Mouse (Mus musculus) hindbrain, embryonic 14.5 days (tissue): ENCODE results near the gene Myo16. TPM values are rescaled to one million over a fixed set of nuclear protein-coding genes. Genes with fewer than 3 reads are reported as not detected.

Experiments used
- ATAC-seq: fragments of 200-750 bp; cut with Nextera tagmentation; 2 replicates; pipeline ENCODE4 v1.8.0; 2017; ENCODE audit warnings: moderate number of reproducible peaks, mild to moderate bottlenecking, moderate TSS enrichment, moderate library complexity; ENCODE audit not compliant: low FRiP score
- DNase-seq: peaks from one replicate; pipeline ENCODE4 v3.0.0-alpha.2; 2015; ENCODE audit warnings: low spot score
- H3K27ac ChIP-seq: fragments of 300-500 bp; sonication (generic); 2 replicates; pipeline ENCODE4 v1.5.1; 2014; ENCODE audit warnings: mild to moderate bottlenecking, moderate library complexity
- H3K27me3 ChIP-seq: fragments of 300-500 bp; sonication (generic); 2 replicates; pipeline ENCODE4 v1.6.1; 2014; ENCODE audit warnings: mild to moderate bottlenecking, low read length, mixed read lengths; ENCODE audit not compliant: control insufficient read depth, insufficient read depth
- H3K36me3 ChIP-seq: fragments of 300-500 bp; sonication (generic); replicated peaks from 2 replicates; pipeline ENCODE4 v1.6.1; 2014; ENCODE audit not compliant: control insufficient read depth, insufficient read depth
- H3K4me1 ChIP-seq: fragments of 300-500 bp; sonication (generic); replicated peaks from 2 replicates; pipeline ENCODE4 v1.6.1; 2014; ENCODE audit warnings: antibody characterized with exemption, low read length, mixed read lengths; ENCODE audit not compliant: control insufficient read depth, insufficient read depth
- H3K4me2 ChIP-seq: fragments of 300-500 bp; sonication (generic); replicated peaks from 2 replicates; pipeline ENCODE4 v1.6.1; 2014; ENCODE audit warnings: mild to moderate bottlenecking, moderate library complexity
- H3K4me3 ChIP-seq: fragments of 300-500 bp; sonication (generic); replicated peaks from 2 replicates; pipeline ENCODE4 v1.5.1; 2014; ENCODE audit warnings: mild to moderate bottlenecking, low read length
- H3K9ac ChIP-seq: fragments of 300-500 bp; sonication (generic); 2 replicates; pipeline ENCODE4 v1.6.1; 2014
- H3K9me3 ChIP-seq: fragments of 300-500 bp; sonication (generic); 2 replicates; pipeline ENCODE4 v1.6.1; 2016; ENCODE audit warnings: low read length; ENCODE audit not compliant: control insufficient read depth
- WGBS: fragments of 180-500 bp; shearing (Covaris S2); extraction: QIAGEN DNeasy Blood & Tissue Kit; methylation state at CpG from one replicate; pipeline ENCODE4 v1.1.7; 2014; 5-methylcytosine and 5-hydroxymethylcytosine counted together
- polyA plus RNA-seq: library from polyadenylated mRNA; unstranded; fragments of >200 nt; fragmentation: Nextera tagmentation; extraction: Ambion mirVana; gene quantifications from 2 replicates; pipeline ENCODE4 v1.2.1, GENCODE M21; 2014

The Myo16 gene
- polyA plus RNA-seq, 1 experiment from 2014 or later, result 6.7 TPM

GRCm38 (mm10) chr8:10243344-10243743, 89.6 kb downstream of the Myo16 start:
- H3K4me2 ChIP-seq, result no peak overlapping the region
- no peaks in the 10 kb centered on the region for H3K36me3 ChIP-seq
- no peak overlapping the region for H3K4me3 ChIP-seq
- H3K27me3 ChIP-seq, result no peaks in the 10 kb centered on the region
- no peak for DNase-seq
- no peaks in the 10 kb centered on the region for H3K4me1 ChIP-seq
- no peak overlapping the region for H3K9ac ChIP-seq
- ATAC-seq, result no peak
- no peak overlapping the region for H3K27ac ChIP-seq
- H3K9me3 ChIP-seq, result no peaks in the 10 kb centered on the region
- WGBS, result 80% methylated on average over 3 of the region's 3 CpGs

GRCm38 (mm10) chr8:10249156-10249555, 95.4 kb downstream of the Myo16 start:
- H3K27ac ChIP-seq, result no peak overlapping the region

GRCm38 (mm10) chr8:10255741-10256140, 102.0 kb downstream of the Myo16 start:
- ATAC-seq (no peak), DNase-seq (no peak)
- Histone ChIP-seq H3K9me3 (no peaks in the 10 kb centered on the region), H3K4me1 (no peaks in the 10 kb centered on the region), H3K4me3 (no peak overlapping the region), H3K4me2 (no peak overlapping the region), H3K27me3 (no peaks in the 10 kb centered on the region), H3K36me3 (no peaks in the 10 kb centered on the region), H3K27ac (no peak overlapping the region), H3K9ac (no peak overlapping the region)
- WGBS, result 77% methylated on average over 2 of the region's 2 CpGs

More at GRCm38 (mm10) chr8:10249156-10249555, 95.4 kb downstream of the Myo16 start:
- peak overlapping the region; percentile 46 for H3K4me2 ChIP-seq
- DNase-seq, result peak; percentile 38
- 0 out of 2 replicates have a peak, but pooled peaks cover 8% of the 10 kb centered on the region for H3K4me1 ChIP-seq
- peak overlapping the region; percentile 44 for H3K9ac ChIP-seq
- H3K9me3 ChIP-seq, result no peaks in the 10 kb centered on the region
- H3K27me3 ChIP-seq, result no peaks in the 10 kb centered on the region
- 2% methylated on average over 15 of the region's 15 CpGs for WGBS
- ATAC-seq, result peak; percentile 89
- H3K4me3 ChIP-seq, result peak overlapping the region; percentile 18
- no peaks in the 10 kb centered on the region for H3K36me3 ChIP-seq

- 93% methylated on average over 3 of the region's 3 CpGs for WGBS
- H3K27me3 ChIP-seq, result no peaks in the 10 kb centered on the region
- no peak for ATAC-seq
- H3K9me3 ChIP-seq, result no peaks in the 10 kb centered on the region
- H3K4me2 ChIP-seq, result no peak overlapping the region
- DNase-seq, result no peak
- no peak overlapping the region for H3K27ac ChIP-seq
- H3K9ac ChIP-seq, result no peak overlapping the region
- no peaks in the 10 kb centered on the region for H3K4me1 ChIP-seq
- no peak overlapping the region for H3K4me3 ChIP-seq
- no peaks in the 10 kb centered on the region for H3K36me3 ChIP-seq
Observed at GRCm38 (mm10) chr8:10256563-10256962, 102.9 kb downstream of the Myo16 start.

- H3K27me3 ChIP-seq, result no peaks in the 10 kb centered on the region
- no peak overlapping the region for H3K27ac ChIP-seq
- no peak overlapping the region for H3K4me3 ChIP-seq
- H3K9me3 ChIP-seq, result no peaks in the 10 kb centered on the region
- H3K9ac ChIP-seq, result no peak overlapping the region
- no peak overlapping the region for H3K4me2 ChIP-seq
- ATAC-seq (no peak), DNase-seq (no peak)
- WGBS, result 88% methylated on average over 4 of the region's 4 CpGs
- H3K4me1 ChIP-seq, result no peaks in the 10 kb centered on the region
- no peaks in the 10 kb centered on the region for H3K36me3 ChIP-seq
Observed at GRCm38 (mm10) chr8:10270094-10270493, 116.4 kb downstream of the Myo16 start.

GRCm38 (mm10) chr8:10292600-10292999, 138.9 kb downstream of the Myo16 start:
- 84% methylated on average over 4 of the region's 4 CpGs for WGBS
- H3K4me3 ChIP-seq, result no peak overlapping the region
- ATAC-seq (no peak), DNase-seq (no peak)
- H3K9me3 ChIP-seq, result no peaks in the 10 kb centered on the region
- H3K27me3 ChIP-seq, result no peaks in the 10 kb centered on the region
- no peaks in the 10 kb centered on the region for H3K4me1 ChIP-seq
- no peaks in the 10 kb centered on the region for H3K36me3 ChIP-seq
- no peak overlapping the region for H3K4me2 ChIP-seq
- H3K9ac ChIP-seq, result no peak overlapping the region
- no peak overlapping the region for H3K27ac ChIP-seq

- Histone ChIP-seq H3K27me3 (no peaks in the 10 kb centered on the region), H3K4me1 (0 out of 2 replicates have a peak, but pooled peaks cover 13% of the 10 kb centered on the region), H3K9me3 (no peaks in the 10 kb centered on the region), H3K36me3 (no peaks in the 10 kb centered on the region), H3K4me3 (no peak overlapping the region), H3K9ac (no peak overlapping the region), H3K27ac (no peak overlapping the region), H3K4me2 (no peak overlapping the region)
- DNase-seq (no peak), ATAC-seq (no peak)
- WGBS, result 57% methylated on average over 3 of the region's 3 CpGs
Observed at GRCm38 (mm10) chr8:10300797-10301196, 147.1 kb downstream of the Myo16 start.

- no peak for DNase-seq
- Histone ChIP-seq H3K36me3 (no peaks in the 10 kb centered on the region), H3K9me3 (no peaks in the 10 kb centered on the region), H3K4me2 (no peak overlapping the region), H3K27ac (no peak overlapping the region), H3K27me3 (no peaks in the 10 kb centered on the region), H3K4me1 (peaks cover 17% of the 10 kb centered on the region; the same call in 1 of the 2 replicates), H3K4me3 (no peak overlapping the region), H3K9ac (no peak overlapping the region)
- no peak for ATAC-seq
- 42% methylated on average over 4 of the region's 4 CpGs for WGBS
Observed at GRCm38 (mm10) chr8:10303061-10303460, 149.3 kb downstream of the Myo16 start.

- H3K4me3 ChIP-seq, result no peak overlapping the region
- DNase-seq (no peak), ATAC-seq (no peak)
- no peaks in the 10 kb centered on the region for H3K9me3 ChIP-seq
- no peak overlapping the region for H3K27ac ChIP-seq
- H3K36me3 ChIP-seq, result no peaks in the 10 kb centered on the region
- WGBS, result 90% methylated on average over 3 of the region's 3 CpGs
- H3K4me2 ChIP-seq, result no peak overlapping the region
- no peak overlapping the region for H3K9ac ChIP-seq
- H3K4me1 ChIP-seq, result peaks cover 22% of the 10 kb centered on the region; the same call in 1 of the 2 replicates
- no peaks in the 10 kb centered on the region for H3K27me3 ChIP-seq
Observed at GRCm38 (mm10) chr8:10303992-10304391, 150.3 kb downstream of the Myo16 start.

GRCm38 (mm10) chr8:10304721-10305120, 151.0 kb downstream of the Myo16 start:
- 63% methylated on average over 1 of the region's 1 CpGs for WGBS
- H3K4me1 ChIP-seq, result peaks cover 22% of the 10 kb centered on the region; the same call in 1 of the 2 replicates
- no peak overlapping the region for H3K4me3 ChIP-seq
- DNase-seq (no peak), ATAC-seq (no peak)
- no peaks in the 10 kb centered on the region for H3K36me3 ChIP-seq
- H3K9ac ChIP-seq, result no peak overlapping the region
- no peak overlapping the region for H3K27ac ChIP-seq
- no peaks in the 10 kb centered on the region for H3K27me3 ChIP-seq
- H3K9me3 ChIP-seq, result no peaks in the 10 kb centered on the region
- no peak overlapping the region for H3K4me2 ChIP-seq
